Mouse (Mus musculus) hindbrain, embryonic 16.5 days (tissue): ENCODE data around the gene Iqgap1. TPM values are rescaled to one million over a fixed set of nuclear protein-coding genes. Genes with fewer than 3 reads are reported as not detected.

Source experiments
- ATAC-seq: fragments of 200-750 bp; cut with Nextera tagmentation; 2 replicates; pipeline ENCODE4 v1.8.0; 2017; ENCODE audit warnings: moderate TSS enrichment, moderate library complexity
- H3K27ac ChIP-seq: fragments of 300-500 bp; sonication (generic); 2 replicates; pipeline ENCODE4 v1.5.1; 2014; ENCODE audit warnings: low read depth, mild to moderate bottlenecking, control low read depth, low read length, moderate library complexity
- H3K27me3 ChIP-seq: fragments of 300-500 bp; sonication (generic); replicated peaks from 2 replicates; pipeline ENCODE4 v1.6.1; 2014; ENCODE audit warnings: low read length; ENCODE audit not compliant: control insufficient read depth, insufficient read depth
- H3K36me3 ChIP-seq: fragments of 300-500 bp; sonication (generic); 2 replicates; pipeline ENCODE4 v1.6.1; 2014; ENCODE audit warnings: mild to moderate bottlenecking, low read length, moderate library complexity, mixed read lengths; ENCODE audit not compliant: control insufficient read depth, insufficient read depth
- H3K4me1 ChIP-seq: fragments of 300-500 bp; sonication (generic); 2 replicates; pipeline ENCODE4 v1.6.1; 2014; ENCODE audit warnings: low read depth, low read length; ENCODE audit not compliant: control insufficient read depth, insufficient read depth
- H3K4me2 ChIP-seq: fragments of 300-500 bp; sonication (generic); 2 replicates; pipeline ENCODE4 v1.6.1; 2014; ENCODE audit warnings: mild to moderate bottlenecking, low read length, control low read depth, moderate library complexity
- H3K4me3 ChIP-seq: fragments of 300-500 bp; sonication (generic); 2 replicates; pipeline ENCODE4 v1.5.1; 2014; ENCODE audit warnings: mild to moderate bottlenecking, low read length, control low read depth, moderate library complexity
- H3K9ac ChIP-seq: fragments of 300-500 bp; sonication (generic); 2 replicates; pipeline ENCODE4 v1.6.1; 2014; ENCODE audit warnings: low read depth, mild to moderate bottlenecking, control low read depth, low read length, moderate library complexity
- H3K9me3 ChIP-seq: fragments of 300-500 bp; sonication (generic); 2 replicates; pipeline ENCODE4 v1.6.1; 2014; ENCODE audit warnings: mild to moderate bottlenecking, low read length, moderate library complexity; ENCODE audit not compliant: control insufficient read depth
- WGBS: fragments of 180-500 bp; shearing (Covaris S2); extraction: QIAGEN DNeasy Blood & Tissue Kit; methylation state at CpG from one replicate; pipeline ENCODE4 v1.1.7; 2014; 5-methylcytosine and 5-hydroxymethylcytosine counted together
- polyA plus RNA-seq: library from polyadenylated mRNA; unstranded; fragments of >200 nt; fragmentation: Nextera tagmentation; extraction: Ambion mirVana; gene quantifications from 2 replicates; pipeline ENCODE4 v1.2.1, GENCODE M21; 2015

Iqgap1 gene
- polyA plus RNA-seq, 1 experiment from 2014 or later, result 19.2 TPM

GRCm38 (mm10) chr7:80666198-80666915, 159.4 kb downstream of the Iqgap1 start:
- Histone ChIP-seq H3K27ac (no peak overlapping the region), H3K9me3 (no peaks in the 10 kb centered on the region), H3K4me3 (no peak overlapping the region), H3K27me3 (no peaks in the 10 kb centered on the region), H3K4me1 (no peaks in the 10 kb centered on the region; the same call in 1 of the 2 replicates), H3K36me3 (no peaks in the 10 kb centered on the region), H3K9ac (no peak overlapping the region), H3K4me2 (no peak overlapping the region)
- no peak for ATAC-seq
- WGBS, result 67% methylated on average over 10 of the region's 10 CpGs

Other genes starting within 250 kb of the Iqgap1 start
- 14.2 and 16.1 TPM in 2 replicates for gene Crtc3, start 137.1 kb downstream of the Iqgap1 start, polyA plus RNA-seq
- gene Zscan2, start 34.9 kb upstream of the Iqgap1 start, polyA plus RNA-seq, result 3.3 and 3.4 TPM in 2 replicates
- gene Wdr73, start 75.3 kb upstream of the Iqgap1 start, polyA plus RNA-seq, result 33.8 and 35.8 TPM in 2 replicates
- gene Nmb, start 79.1 kb upstream of the Iqgap1 start, polyA plus RNA-seq, result 7.6 and 7.7 TPM in 2 replicates
- gene Sec11a, start 121.8 kb upstream of the Iqgap1 start, polyA plus RNA-seq, result 153 and 164 TPM in 2 replicates
- 9.0 and 12.2 TPM in 2 replicates for gene Zfp592, start 167.7 kb upstream of the Iqgap1 start, polyA plus RNA-seq
- 0.10 and 0.27 TPM in 2 replicates for gene Alpk3, start 231.6 kb upstream of the Iqgap1 start, polyA plus RNA-seq